Mouse (Mus musculus) midbrain, embryonic 12.5 days (tissue): ENCODE measurements at regions not wholly inside any gene's neighbourhood (a gene's known extent, or its start where the extent isn't known, plus 50 kb on each side); places are given as distances from the start of the nearest gene placed in this dataset.

Source experiments
- ATAC-seq: fragments of 200-750 bp; cut with Nextera tagmentation; 2 replicates; pipeline ENCODE4 v1.8.0; 2017; ENCODE audit warnings: low read depth, moderate TSS enrichment, moderate library complexity; ENCODE audit not compliant: low FRiP score
- H3K27ac ChIP-seq: fragments of 300-500 bp; sonication (generic); replicated peaks from 2 replicates; pipeline ENCODE4 v1.5.1; 2016; ENCODE audit warnings: mild to moderate bottlenecking
- H3K27me3 ChIP-seq: fragments of 300-500 bp; sonication (generic); 2 replicates; pipeline ENCODE4 v1.6.1; 2016; ENCODE audit warnings: mild to moderate bottlenecking
- H3K36me3 ChIP-seq: fragments of 300-500 bp; sonication (generic); 2 replicates; pipeline ENCODE4 v1.6.1; 2016
- H3K4me1 ChIP-seq: fragments of 300-500 bp; sonication (generic); 2 replicates; pipeline ENCODE4 v1.6.1; 2016
- H3K4me2 ChIP-seq: fragments of 300-500 bp; sonication (generic); replicated peaks from 2 replicates; pipeline ENCODE4 v1.6.1; 2016; ENCODE audit warnings: mild to moderate bottlenecking, moderate library complexity
- H3K4me3 ChIP-seq: fragments of 300-500 bp; sonication (generic); 2 replicates; pipeline ENCODE4 v1.5.1; 2016; ENCODE audit warnings: mild to moderate bottlenecking
- H3K9ac ChIP-seq: fragments of 300-500 bp; sonication (generic); replicated peaks from 2 replicates; pipeline ENCODE4 v1.6.1; 2016; ENCODE audit warnings: mild to moderate bottlenecking, moderate library complexity
- H3K9me3 ChIP-seq: fragments of 300-500 bp; sonication (generic); 2 replicates; pipeline ENCODE4 v1.6.1; 2016; ENCODE audit warnings: mild to moderate bottlenecking
- WGBS: fragments of 180-500 bp; shearing (Covaris S2); methylation state at CpG from one replicate; pipeline ENCODE4 v1.1.7; 2016; 5-methylcytosine and 5-hydroxymethylcytosine counted together

DNA sequence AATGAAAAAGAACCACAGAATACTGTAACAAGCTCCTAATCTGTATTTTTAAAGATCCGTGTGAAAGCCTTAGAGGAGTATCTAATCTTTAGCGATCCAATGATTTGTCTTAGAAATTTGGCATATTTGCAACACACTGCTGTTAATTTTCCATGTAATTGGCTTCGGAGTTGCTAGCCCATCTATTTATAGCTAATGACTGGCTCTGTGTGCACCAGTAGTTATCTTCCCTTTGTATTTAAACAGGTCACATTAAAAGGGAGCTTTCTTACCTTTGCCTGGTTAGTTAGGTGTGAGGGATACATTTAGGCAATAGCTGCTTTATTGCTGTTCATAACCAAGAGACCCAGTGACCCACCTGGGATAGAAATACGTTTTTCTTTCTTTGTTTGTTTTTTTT lies 256.3 kb upstream of the Mme start:
- H3K9me3 ChIP-seq: no peaks in the 10 kb centered on the region
- ATAC-seq: no peak
- H3K4me2 ChIP-seq: no peak overlapping the region
- WGBS: 77% methylated on average over 4 of the region's 4 CpGs
- no peaks in the 10 kb centered on the region for H3K27me3 ChIP-seq
- H3K9ac ChIP-seq: no peak overlapping the region
- H3K36me3 ChIP-seq: no peaks in the 10 kb centered on the region
- H3K4me3 ChIP-seq: no peak overlapping the region
- no peaks in the 10 kb centered on the region for H3K4me1 ChIP-seq
- no peak overlapping the region for H3K27ac ChIP-seq

DNA sequence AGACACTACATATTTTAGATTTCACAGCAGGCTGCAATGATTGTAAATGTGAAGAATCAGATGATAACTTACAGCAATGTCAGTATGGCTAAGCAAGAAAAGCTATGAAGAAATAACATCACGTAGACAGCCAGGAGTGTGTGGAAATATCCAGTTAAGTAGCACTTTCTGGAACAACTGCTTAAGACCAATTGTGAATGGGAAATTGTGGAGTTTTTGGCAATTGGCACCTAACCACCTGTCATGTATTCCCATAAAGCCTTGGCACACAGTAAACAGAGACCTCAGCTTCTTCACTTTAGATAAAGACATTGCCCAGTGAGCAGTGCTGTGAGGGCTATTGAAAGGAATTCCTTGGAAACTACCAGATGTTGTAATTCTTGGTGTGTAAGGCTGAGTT lies 264.4 kb upstream of the Mme start:
- Histone ChIP-seq H3K9ac (no peak overlapping the region), H3K4me2 (no peak overlapping the region), H3K36me3 (no peaks in the 10 kb centered on the region), H3K4me3 (no peak overlapping the region), H3K27ac (no peak overlapping the region), H3K4me1 (no peaks in the 10 kb centered on the region), H3K9me3 (no peaks in the 10 kb centered on the region), H3K27me3 (no peaks in the 10 kb centered on the region)
- no peak for ATAC-seq
- 94% methylated on average over 1 of the region's 1 CpGs for WGBS

DNA sequence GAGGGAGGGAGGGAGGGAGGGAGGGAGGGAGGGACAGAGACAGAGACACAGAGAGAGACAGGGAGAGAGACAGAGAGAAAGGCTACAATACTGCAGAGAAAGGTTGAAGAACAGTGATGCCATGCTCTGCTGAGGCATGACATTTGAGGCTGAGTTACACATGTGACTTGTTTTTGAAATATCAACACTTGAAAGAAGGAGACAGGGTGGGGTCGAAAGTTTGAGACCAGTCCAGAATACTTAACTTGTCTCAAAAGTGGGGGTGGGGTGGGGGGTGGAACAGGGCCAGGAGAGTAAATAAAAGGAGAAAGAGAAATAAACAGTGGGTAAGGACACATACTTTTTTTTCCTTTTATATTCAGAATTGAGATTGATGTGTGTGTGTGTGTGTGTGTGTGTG lies 278.1 kb upstream of the Mme start:
- 76% methylated on average over 1 of the region's 1 CpGs for WGBS
- H3K36me3 ChIP-seq: no peaks in the 10 kb centered on the region
- H3K27ac ChIP-seq: no peak overlapping the region
- H3K9ac ChIP-seq: no peak overlapping the region
- no peaks in the 10 kb centered on the region for H3K9me3 ChIP-seq
- no peak overlapping the region for H3K4me2 ChIP-seq
- no peak for ATAC-seq
- H3K27me3 ChIP-seq: no peaks in the 10 kb centered on the region
- H3K4me3 ChIP-seq: no peak overlapping the region
- no peaks in the 10 kb centered on the region for H3K4me1 ChIP-seq

DNA sequence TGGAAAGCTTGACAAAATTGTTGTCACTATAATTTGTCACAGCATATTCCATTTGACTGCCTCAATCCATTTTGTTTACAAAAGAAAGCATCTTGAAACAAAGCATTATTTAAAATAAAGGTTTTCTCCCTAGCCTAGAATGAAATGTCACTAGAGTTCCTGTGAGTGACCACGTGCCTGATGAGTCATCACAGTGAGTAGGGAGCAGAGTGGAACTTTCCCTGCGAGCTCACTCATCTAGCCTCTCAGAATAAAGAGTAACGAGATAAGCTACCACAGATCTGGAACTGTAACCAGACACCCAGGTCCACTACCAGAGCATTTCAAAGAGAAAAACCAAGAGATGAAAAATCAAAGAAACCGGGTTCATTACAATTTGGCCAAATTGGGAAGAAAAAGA lies 278.7 kb upstream of the Mme start:
- H3K9me3 ChIP-seq: no peaks in the 10 kb centered on the region
- no peak overlapping the region for H3K4me3 ChIP-seq
- H3K36me3 ChIP-seq: no peaks in the 10 kb centered on the region
- no peaks in the 10 kb centered on the region for H3K27me3 ChIP-seq
- H3K9ac ChIP-seq: no peak overlapping the region
- no peak for ATAC-seq
- no peaks in the 10 kb centered on the region for H3K4me1 ChIP-seq
- no peak overlapping the region for H3K4me2 ChIP-seq
- WGBS: 61% methylated on average over 4 of the region's 4 CpGs
- H3K27ac ChIP-seq: no peak overlapping the region

DNA sequence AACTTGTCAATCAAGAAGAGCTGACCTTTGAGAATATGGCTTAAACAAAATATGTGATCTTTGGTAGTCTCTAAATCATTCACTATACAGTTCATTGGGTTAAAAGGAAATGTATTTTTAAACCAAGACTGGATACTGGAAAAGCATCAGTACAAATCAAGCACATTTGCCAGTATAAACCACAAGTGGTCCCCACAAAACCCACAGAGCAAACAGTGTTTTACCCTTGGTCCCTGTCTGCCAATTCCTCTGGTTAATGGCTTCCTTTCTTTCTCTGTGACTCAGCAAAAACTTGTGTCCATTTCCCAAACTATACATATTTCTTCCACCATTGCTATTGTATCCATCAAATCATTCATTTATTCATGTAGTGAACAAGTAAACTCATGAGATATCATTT lies 296.0 kb upstream of the Mme start:
- no peak overlapping the region for H3K27ac ChIP-seq
- no peak overlapping the region for H3K9ac ChIP-seq
- H3K4me3 ChIP-seq: no peak overlapping the region
- ATAC-seq: no peak
- H3K9me3 ChIP-seq: no peaks in the 10 kb centered on the region
- no peaks in the 10 kb centered on the region for H3K36me3 ChIP-seq
- no peak overlapping the region for H3K4me2 ChIP-seq
- no peaks in the 10 kb centered on the region for H3K27me3 ChIP-seq
- H3K4me1 ChIP-seq: no peaks in the 10 kb centered on the region

DNA sequence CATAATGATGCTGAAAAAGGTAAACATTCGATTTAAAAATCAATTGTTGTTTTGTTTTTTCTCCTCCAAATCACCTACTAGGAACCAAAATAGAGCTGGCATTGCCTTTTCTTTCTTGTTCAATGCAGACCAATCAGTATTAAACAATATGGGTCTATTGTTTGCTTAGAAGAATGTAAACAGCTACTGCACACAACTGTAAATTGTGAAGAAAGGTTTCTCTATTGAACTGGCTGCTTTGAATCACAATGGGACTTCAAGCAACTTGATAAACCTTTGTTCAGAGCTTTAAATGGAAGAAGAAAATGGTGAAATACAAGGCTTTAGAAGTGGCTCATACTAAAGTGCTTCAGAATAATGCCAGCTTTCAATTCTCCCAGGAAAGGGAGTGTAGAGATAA lies 302.7 kb upstream of the Mme start:
- ATAC-seq: no peak

DNA sequence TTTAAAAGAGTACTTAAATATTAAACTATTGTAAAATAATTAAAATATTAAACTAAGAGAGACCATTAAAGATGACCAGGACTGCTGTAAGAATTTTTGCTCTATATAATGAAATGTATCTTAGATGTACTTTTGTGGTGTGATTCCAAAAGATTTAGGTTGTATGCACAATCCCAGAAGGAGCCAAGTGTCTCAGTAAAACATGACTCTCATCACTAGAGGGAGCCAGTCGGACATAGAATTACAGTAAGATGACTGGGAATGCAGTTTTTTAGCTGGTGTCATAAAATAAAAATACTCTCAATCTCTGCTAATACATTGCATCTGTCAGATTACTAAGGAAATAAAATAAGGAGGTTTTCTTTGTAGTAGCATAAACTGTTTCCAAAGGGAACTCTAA lies 316.9 kb upstream of the Mme start:
- Histone ChIP-seq H3K36me3 (no peaks in the 10 kb centered on the region), H3K27ac (no peak overlapping the region), H3K4me1 (no peaks in the 10 kb centered on the region), H3K27me3 (no peaks in the 10 kb centered on the region), H3K4me2 (no peak overlapping the region), H3K9me3 (no peaks in the 10 kb centered on the region), H3K4me3 (no peak overlapping the region), H3K9ac (no peak overlapping the region)
- ATAC-seq: no peak
- 9% methylated on average over 1 of the region's 1 CpGs for WGBS

More for the DNA sequence above, 302.7 kb upstream of the Mme start:
- Histone ChIP-seq H3K27ac (no peak overlapping the region), H3K4me2 (no peak overlapping the region), H3K27me3 (no peaks in the 10 kb centered on the region), H3K9me3 (no peaks in the 10 kb centered on the region), H3K9ac (no peak overlapping the region), H3K4me3 (no peak overlapping the region), H3K36me3 (no peaks in the 10 kb centered on the region), H3K4me1 (no peaks in the 10 kb centered on the region)
- 73% methylated on average over 1 of the region's 1 CpGs for WGBS

DNA sequence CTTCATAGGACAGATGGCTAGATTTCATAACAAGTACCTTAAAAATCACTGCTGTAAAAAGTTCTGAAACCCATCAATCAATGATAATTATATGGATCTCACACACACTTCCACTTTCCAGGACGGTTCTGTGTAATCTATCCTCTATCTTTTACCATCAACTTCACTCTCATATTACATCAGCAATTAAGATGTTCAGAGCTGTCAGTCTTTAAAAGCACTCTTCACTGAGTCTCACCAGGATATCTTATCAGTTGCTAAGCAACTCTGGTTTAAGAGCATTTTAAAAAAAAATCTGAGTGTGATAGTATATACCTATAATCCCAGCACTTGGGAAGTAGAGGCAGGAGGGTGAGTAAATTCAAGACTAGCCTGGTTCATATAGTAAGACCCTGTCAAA lies 312.0 kb upstream of the Gpr149 start:
- no peaks in the 10 kb centered on the region for H3K4me1 ChIP-seq
- no peak overlapping the region for H3K9ac ChIP-seq
- H3K36me3 ChIP-seq: no peaks in the 10 kb centered on the region
- ATAC-seq: no peak
- no peak overlapping the region for H3K4me3 ChIP-seq
- no peaks in the 10 kb centered on the region for H3K9me3 ChIP-seq
- no peaks in the 10 kb centered on the region for H3K27me3 ChIP-seq
- H3K4me2 ChIP-seq: no peak overlapping the region
- H3K27ac ChIP-seq: no peak overlapping the region
- 47% methylated on average over 1 of the region's 1 CpGs for WGBS

DNA sequence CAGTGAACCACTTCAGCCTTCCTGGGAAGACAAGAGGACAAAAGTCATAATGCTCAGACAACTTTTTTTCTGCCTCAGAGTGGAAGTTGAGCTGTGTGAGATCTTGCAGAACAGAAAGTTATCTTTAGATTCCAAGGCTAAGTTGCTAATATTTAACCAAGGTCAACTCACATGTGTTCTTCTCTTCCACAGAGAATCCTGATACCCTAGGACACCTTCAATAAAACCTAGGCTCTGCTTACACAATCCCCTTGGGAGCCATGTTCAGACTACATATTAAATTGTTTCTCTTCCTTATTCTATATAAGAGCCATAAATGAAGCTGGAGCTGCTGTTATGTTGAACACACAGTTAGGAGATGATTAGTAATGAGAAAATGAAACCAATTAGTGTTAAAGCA lies 280.2 kb upstream of the Gpr149 start:
- Histone ChIP-seq H3K9me3 (no peaks in the 10 kb centered on the region), H3K27me3 (no peaks in the 10 kb centered on the region), H3K9ac (no peak overlapping the region), H3K36me3 (no peaks in the 10 kb centered on the region), H3K4me3 (no peak overlapping the region), H3K4me2 (no peak overlapping the region), H3K4me1 (no peaks in the 10 kb centered on the region), H3K27ac (no peak overlapping the region)
- no peak for ATAC-seq

DNA sequence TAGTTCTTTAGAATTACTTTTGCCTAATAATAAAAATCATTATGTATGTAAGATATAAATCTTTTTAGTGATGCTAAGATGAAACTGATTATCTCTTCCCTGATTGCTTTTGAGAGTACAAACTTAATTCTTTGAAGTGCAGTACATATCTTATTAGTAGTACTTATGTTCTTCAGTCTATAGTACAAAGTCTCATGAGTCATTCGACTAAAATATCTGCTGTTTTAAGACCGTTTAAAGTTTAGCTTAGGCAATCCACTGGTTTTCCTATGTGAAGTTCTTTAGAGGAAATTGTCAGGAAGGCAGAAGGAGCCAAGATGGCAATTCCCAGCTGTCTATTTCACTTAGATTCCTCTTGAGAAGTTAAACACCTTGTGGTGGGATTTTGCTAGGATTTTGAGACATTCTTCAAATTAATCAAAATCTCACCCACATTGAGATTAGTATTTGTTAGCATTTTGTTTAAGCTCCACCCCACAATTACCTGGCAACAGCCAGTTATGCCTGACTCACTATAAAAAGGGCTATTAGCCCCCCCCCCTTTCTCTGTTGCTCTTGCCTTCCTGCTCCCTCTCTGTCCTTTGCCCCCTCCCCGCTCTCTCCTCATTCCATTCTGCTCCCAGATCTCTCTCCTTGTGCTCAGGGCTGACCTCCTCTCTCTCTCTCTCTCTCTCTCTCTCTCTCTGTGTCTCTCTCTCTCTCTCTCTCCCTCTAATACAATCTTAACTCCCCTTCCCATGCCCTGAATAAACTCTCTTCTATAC lies 277.6 kb upstream of the Gpr149 start:
- Histone ChIP-seq H3K4me3 (no peak overlapping the region), H3K36me3 (no peaks in the 10 kb centered on the region), H3K9ac (no peak overlapping the region), H3K4me1 (no peaks in the 10 kb centered on the region), H3K9me3 (no peaks in the 10 kb centered on the region), H3K4me2 (no peak overlapping the region), H3K27ac (no peak overlapping the region), H3K27me3 (no peaks in the 10 kb centered on the region)
- ATAC-seq: no peak
- WGBS: 87% methylated on average over 3 of the region's 3 CpGs

DNA sequence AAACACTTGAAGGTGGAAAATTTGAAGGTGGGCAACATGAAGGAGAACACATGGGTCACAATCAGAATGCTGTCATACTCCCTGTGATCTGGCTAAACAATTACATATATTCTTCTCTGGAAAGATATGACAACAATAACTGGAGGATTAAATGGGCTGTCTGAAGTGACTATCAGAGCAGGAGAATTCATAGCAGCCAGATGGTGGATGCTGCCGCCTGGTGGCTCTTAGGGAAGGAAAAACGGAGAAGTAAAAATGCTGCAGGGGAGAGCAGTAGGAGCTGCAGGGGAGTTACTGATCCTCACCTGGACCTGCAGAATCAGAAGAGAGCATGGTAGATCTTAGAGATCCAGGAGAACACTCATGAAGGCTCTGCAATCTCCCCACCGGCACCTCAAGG lies 255.8 kb upstream of the Gpr149 start:
- peak; percentile 79 for ATAC-seq
- H3K4me3 ChIP-seq: no peak overlapping the region
- no peaks in the 10 kb centered on the region for H3K9me3 ChIP-seq
- H3K9ac ChIP-seq: no peak overlapping the region
- 15% methylated on average over 3 of the region's 3 CpGs for WGBS
- H3K27me3 ChIP-seq: no peaks in the 10 kb centered on the region
- H3K4me1 ChIP-seq: no peaks in the 10 kb centered on the region
- no peak overlapping the region for H3K27ac ChIP-seq
- H3K4me2 ChIP-seq: no peak overlapping the region
- H3K36me3 ChIP-seq: no peaks in the 10 kb centered on the region

DNA sequence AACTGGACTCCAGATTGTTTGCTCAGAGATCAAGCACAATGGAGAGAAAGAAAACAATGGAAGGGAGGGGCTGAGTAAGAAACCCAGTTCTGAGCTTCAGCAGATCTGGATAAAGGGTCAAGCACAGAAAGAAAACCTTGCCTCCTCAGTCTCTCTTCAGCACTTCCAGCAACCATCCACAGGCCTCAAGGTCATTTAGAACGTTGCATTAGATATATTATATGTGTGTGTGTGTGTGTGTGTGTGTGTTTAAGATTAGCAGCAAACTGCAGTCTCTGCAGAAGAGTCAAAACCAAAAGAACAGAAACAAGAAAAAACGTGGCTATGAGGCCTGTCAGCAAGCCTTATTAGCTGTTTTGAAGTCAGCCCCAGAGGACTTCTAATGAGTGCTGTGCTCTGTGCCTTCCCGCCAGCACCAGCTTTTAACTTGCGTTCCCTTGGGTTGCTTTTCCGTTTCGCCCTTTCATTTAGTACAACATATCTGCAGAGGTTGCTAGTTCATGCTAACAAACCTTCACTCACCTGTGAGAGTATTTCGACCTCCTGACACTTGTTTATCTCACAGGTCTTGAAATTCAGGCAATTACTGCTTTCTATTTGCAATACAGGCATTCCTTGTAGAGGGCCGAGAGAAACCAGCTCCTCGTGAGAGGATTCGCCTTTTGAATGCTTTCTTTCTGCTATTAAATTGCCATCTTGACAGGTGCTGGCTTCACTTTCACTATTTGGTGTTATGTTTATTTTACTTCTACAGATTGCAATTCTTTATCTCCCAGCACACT lies 230.9 kb upstream of the Gpr149 start:
- peak; percentile 44; the same call in 1 of the 2 replicates for ATAC-seq
- WGBS: 69% methylated on average over 10 of the region's 10 CpGs

More for the DNA sequence above, 230.9 kb upstream of the Gpr149 start:
- Histone ChIP-seq H3K4me2 (no peak overlapping the region), H3K9me3 (no peaks in the 10 kb centered on the region), H3K4me1 (no peaks in the 10 kb centered on the region), H3K27ac (no peak overlapping the region; the same call in 1 of the 2 replicates), H3K36me3 (no peaks in the 10 kb centered on the region), H3K4me3 (no peak overlapping the region), H3K27me3 (no peaks in the 10 kb centered on the region), H3K9ac (no peak overlapping the region)
